Mouse (Mus musculus): Measurements from ENCODE around the gene 4930452B06Rik.
A peak's percentile ranks its signal among the peaks of the same experiment; 100 is the strongest.

The 4930452B06Rik gene

DNA sequence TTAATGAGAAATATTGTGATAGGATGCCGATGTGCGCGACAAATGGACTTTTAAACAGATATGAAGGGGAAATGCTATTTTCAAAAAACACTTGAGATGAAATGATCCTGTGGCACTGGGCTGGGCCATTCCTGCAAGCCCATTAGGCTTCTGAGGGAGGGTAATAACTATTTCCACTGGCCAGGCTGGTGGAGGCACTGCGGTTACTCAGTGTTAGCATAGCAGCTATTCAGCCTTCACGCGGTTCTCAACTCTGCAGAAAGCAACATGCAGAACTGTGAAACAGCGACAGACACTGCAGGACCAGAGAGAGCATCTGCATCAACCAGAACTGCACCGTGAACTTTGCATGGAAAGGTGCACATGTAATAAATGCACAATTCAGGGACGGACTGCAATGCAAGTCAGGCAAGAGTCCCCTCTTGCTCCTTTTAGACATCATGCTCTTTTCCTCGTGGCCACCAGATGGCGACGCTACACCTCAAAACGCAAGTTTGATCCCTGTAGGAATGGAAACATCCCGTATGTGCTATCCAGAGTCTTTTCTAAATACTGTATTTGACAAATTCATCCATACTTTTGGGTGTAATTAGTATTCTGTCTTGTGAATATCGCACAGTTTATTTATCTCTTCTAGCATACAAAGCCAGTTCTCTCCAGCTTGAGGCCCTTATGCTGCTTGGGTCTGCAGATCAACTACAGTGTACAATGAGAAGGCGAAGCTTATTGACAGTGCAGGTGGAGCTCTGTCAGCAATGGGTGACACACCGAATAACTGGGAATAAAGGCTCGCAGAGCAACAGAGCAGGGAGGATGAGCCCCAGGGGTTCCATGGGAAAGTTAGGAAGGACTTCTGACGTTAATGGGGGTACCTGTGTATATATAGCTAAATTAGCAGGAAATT is 205.6 kb downstream of the 4930452B06Rik start:
- TF ChIP-seq CTCF (conservative IDR thresholded peaks at IDR 0.05; ENCODE audit: low read length) (peak; percentile 59), NANOG (IDR thresholded peaks at IDR 0.05; ENCODE audit: borderline replicate concordance, low read length) (no peak)
- peaks cover 33% of the 10 kb centered on the region for H3K4me1 ChIP-seq (replicated peaks; ENCODE audit: low read depth, low read length)
- peak overlapping the region; percentile 49; the same call in 1 of the 2 replicates for H3K4me3 ChIP-seq (replicated peaks; ENCODE audit: low read length)
- no peaks in the 10 kb centered on the region for H3K36me3 ChIP-seq (ENCODE audit: insufficient read depth, low read length)
- no peaks in the 10 kb centered on the region for H3K9me3 ChIP-seq (ENCODE audit: low read length)
- no peaks in the 10 kb centered on the region for H3K27me3 ChIP-seq (ENCODE audit: insufficient read depth, low read length)

DNA sequence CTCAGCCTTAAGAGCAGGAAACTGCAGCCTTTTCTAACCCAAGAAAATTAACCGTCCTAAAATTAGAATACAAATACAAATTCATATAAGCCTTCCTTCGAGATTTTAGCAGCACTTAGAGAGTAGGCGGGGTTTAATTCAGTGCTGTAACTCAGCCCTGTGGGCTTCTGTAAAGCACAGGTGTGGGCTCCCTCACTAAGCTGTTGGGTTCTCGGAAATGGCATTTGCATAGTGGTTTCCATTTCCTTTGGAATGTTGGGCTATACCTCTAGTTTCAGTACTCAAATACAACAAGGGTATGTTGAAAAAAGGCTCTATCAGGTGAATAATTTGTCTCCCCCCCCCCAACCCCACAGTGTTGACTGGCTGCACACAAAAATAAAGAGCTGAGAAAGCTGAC is 206.3 kb downstream of the 4930452B06Rik start:
- TF ChIP-seq CTCF (conservative IDR thresholded peaks at IDR 0.05; ENCODE audit: low read length) (no peak), NANOG (IDR thresholded peaks at IDR 0.05; ENCODE audit: borderline replicate concordance, low read length) (no peak), POU5F1 (IDR thresholded peaks at IDR 0.05; ENCODE audit: borderline replicate concordance, low read length) (no peak)
- peak overlapping the region; percentile 49; the same call in 1 of the 2 replicates for H3K4me3 ChIP-seq (replicated peaks; ENCODE audit: low read length)
- no peaks in the 10 kb centered on the region for H3K9me3 ChIP-seq (ENCODE audit: low read length)
- H3K27me3 ChIP-seq (ENCODE audit: insufficient read depth, low read length), result no peaks in the 10 kb centered on the region
- no peaks in the 10 kb centered on the region for H3K36me3 ChIP-seq (ENCODE audit: insufficient read depth, low read length)
- peaks cover 33% of the 10 kb centered on the region for H3K4me1 ChIP-seq (replicated peaks; ENCODE audit: low read depth, low read length)

GRCm38 (mm10) chr14:8451117-8451516 is 214.9 kb downstream of the 4930452B06Rik start:
- no peak for TF ChIP-seq CTCF (conservative IDR thresholded peaks at IDR 0.05; ENCODE audit: low read length)
- TF ChIP-seq POU5F1 (IDR thresholded peaks at IDR 0.05; ENCODE audit: borderline replicate concordance, low read length), result no peak
- TF ChIP-seq NANOG (IDR thresholded peaks at IDR 0.05; ENCODE audit: borderline replicate concordance, low read length), result no peak
- no peaks in the 10 kb centered on the region for H3K36me3 ChIP-seq (ENCODE audit: insufficient read depth, low read length)
- no peaks in the 10 kb centered on the region for H3K4me1 ChIP-seq (replicated peaks; ENCODE audit: low read depth, low read length)
- H3K27me3 ChIP-seq (ENCODE audit: insufficient read depth, low read length), result no peaks in the 10 kb centered on the region
- no peak overlapping the region for H3K4me3 ChIP-seq (replicated peaks; ENCODE audit: low read length)
- H3K9me3 ChIP-seq (ENCODE audit: low read length), result peaks cover 24% of the 10 kb centered on the region

DNA sequence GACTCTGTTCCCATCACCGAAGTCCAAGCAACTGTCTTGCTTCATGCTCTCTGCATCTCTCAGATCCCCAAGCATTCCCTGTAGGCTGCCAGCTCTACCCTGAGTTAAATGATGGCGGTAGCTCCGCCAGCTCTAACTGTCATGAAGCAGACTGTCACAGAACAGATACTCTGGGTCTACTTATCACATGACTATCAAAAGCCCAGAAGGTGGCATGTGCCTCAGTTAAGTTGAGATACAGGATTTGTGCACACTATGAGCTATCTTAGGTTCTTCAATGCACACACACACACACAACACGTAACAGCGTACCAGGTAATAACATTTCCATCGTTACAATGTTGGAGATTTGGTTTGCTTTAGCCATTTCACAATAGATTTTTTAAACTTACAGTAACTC is 215.7 kb downstream of the 4930452B06Rik start:
- TF ChIP-seq POU5F1 (IDR thresholded peaks at IDR 0.05; ENCODE audit: borderline replicate concordance, low read length), result no peak
- peaks cover 24% of the 10 kb centered on the region for H3K9me3 ChIP-seq (ENCODE audit: low read length)
- H3K4me3 ChIP-seq (replicated peaks; ENCODE audit: low read length), result no peak overlapping the region
- no peaks in the 10 kb centered on the region for H3K36me3 ChIP-seq (ENCODE audit: insufficient read depth, low read length)
- H3K27me3 ChIP-seq (ENCODE audit: insufficient read depth, low read length), result no peaks in the 10 kb centered on the region
- no peaks in the 10 kb centered on the region for H3K4me1 ChIP-seq (replicated peaks; ENCODE audit: low read depth, low read length)

- Histone ChIP-seq H3K4me1 (replicated peaks; ENCODE audit: low read depth, low read length) (no peaks in the 10 kb centered on the region), H3K9me3 (ENCODE audit: low read length) (peaks cover 24% of the 10 kb centered on the region), H3K4me3 (replicated peaks; ENCODE audit: low read length) (no peak overlapping the region), H3K36me3 (ENCODE audit: insufficient read depth, low read length) (no peaks in the 10 kb centered on the region), H3K27me3 (ENCODE audit: insufficient read depth, low read length) (no peaks in the 10 kb centered on the region)
- TF ChIP-seq CTCF (conservative IDR thresholded peaks at IDR 0.05; ENCODE audit: low read length) (no peak), POU5F1 (IDR thresholded peaks at IDR 0.05; ENCODE audit: borderline replicate concordance, low read length) (no peak), NANOG (IDR thresholded peaks at IDR 0.05; ENCODE audit: borderline replicate concordance, low read length) (no peak)
Measured at GRCm38 (mm10) chr14:8449299-8449698, 216.7 kb downstream of the 4930452B06Rik start.

DNA sequence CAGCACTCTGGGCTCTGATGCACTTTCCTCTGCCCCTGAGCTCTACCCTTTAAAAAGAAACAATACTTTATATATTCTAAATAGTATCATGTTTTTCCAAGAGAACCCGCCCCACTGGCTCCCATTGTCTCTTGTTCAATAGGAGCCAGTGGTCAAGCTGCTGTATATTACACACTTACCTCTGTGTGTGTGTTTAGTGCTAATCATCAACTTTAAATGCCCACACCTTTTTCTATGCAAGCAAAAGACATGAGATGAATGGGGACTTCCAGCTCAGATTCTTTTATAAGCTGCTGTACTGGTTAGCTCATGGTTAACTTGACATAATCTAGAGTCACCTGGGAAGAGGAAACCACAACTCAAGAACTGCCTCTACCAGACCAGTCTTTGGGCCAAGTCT is 218.7 kb downstream of the 4930452B06Rik start:
- no peak for TF ChIP-seq NANOG (IDR thresholded peaks at IDR 0.05; ENCODE audit: borderline replicate concordance, low read length)
- TF ChIP-seq CTCF (conservative IDR thresholded peaks at IDR 0.05; ENCODE audit: low read length), result no peak
- TF ChIP-seq POU5F1 (IDR thresholded peaks at IDR 0.05; ENCODE audit: borderline replicate concordance, low read length), result no peak
- H3K4me3 ChIP-seq (replicated peaks; ENCODE audit: low read length), result no peak overlapping the region
- H3K4me1 ChIP-seq (replicated peaks; ENCODE audit: low read depth, low read length), result no peaks in the 10 kb centered on the region
- H3K9me3 ChIP-seq (ENCODE audit: low read length), result peaks cover 24% of the 10 kb centered on the region
- no peaks in the 10 kb centered on the region for H3K36me3 ChIP-seq (ENCODE audit: insufficient read depth, low read length)
- no peaks in the 10 kb centered on the region for H3K27me3 ChIP-seq (ENCODE audit: insufficient read depth, low read length)

DNA sequence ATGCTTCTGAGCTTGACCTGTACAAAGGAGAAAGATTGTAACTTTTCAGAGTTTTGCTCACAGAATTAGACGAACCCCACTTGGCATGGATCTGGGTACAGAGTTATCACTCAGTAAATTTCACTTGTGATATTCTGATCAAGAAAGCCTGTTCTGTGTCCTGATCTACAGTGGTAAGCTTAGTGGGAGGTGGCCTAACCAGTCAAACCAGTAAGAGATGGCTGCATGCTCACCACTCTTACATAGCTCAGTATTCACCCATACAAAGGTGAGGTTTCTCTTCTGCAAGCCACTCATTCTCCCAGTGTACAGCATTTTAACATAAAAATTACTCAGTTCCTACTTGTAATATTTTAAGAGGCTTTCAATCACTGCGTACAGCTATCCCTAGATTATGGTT is 221.7 kb downstream of the 4930452B06Rik start:
- no peaks in the 10 kb centered on the region for H3K27me3 ChIP-seq (ENCODE audit: insufficient read depth, low read length)
- no peak for TF ChIP-seq CTCF (conservative IDR thresholded peaks at IDR 0.05; ENCODE audit: low read length)
- no peak for TF ChIP-seq NANOG (IDR thresholded peaks at IDR 0.05; ENCODE audit: borderline replicate concordance, low read length)
- no peak for TF ChIP-seq POU5F1 (IDR thresholded peaks at IDR 0.05; ENCODE audit: borderline replicate concordance, low read length)
- H3K4me1 ChIP-seq (replicated peaks; ENCODE audit: low read depth, low read length), result no peaks in the 10 kb centered on the region
- H3K9me3 ChIP-seq (ENCODE audit: low read length), result peaks cover 24% of the 10 kb centered on the region
- no peaks in the 10 kb centered on the region for H3K36me3 ChIP-seq (ENCODE audit: insufficient read depth, low read length)
- H3K4me3 ChIP-seq (replicated peaks; ENCODE audit: low read length), result no peak overlapping the region

DNA sequence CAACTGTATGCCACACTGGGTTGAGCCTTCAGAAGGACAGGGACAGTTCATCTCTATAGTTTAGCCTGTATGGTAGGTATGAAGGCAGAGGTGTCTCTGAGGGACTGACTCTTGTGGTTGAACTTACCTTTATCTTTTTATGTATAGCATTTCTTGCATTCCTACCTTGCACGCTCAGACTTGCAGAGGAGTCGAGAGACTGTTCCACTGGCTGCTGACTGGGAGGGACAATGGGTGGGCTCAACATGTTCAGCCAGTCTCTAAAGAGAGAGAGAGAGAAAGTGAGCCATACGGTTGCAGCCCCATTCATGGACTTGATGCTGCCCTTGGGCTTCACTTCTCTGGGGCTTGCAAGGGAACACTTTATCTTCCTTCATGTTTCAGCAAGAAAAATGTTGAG is 223.3 kb downstream of the 4930452B06Rik start:
- Histone ChIP-seq H3K9me3 (ENCODE audit: low read length) (peaks cover 13% of the 10 kb centered on the region), H3K27me3 (ENCODE audit: insufficient read depth, low read length) (no peaks in the 10 kb centered on the region), H3K36me3 (ENCODE audit: insufficient read depth, low read length) (no peaks in the 10 kb centered on the region), H3K4me1 (replicated peaks; ENCODE audit: low read depth, low read length) (no peaks in the 10 kb centered on the region), H3K4me3 (replicated peaks; ENCODE audit: low read length) (no peak overlapping the region)
- TF ChIP-seq CTCF (conservative IDR thresholded peaks at IDR 0.05; ENCODE audit: low read length) (no peak), NANOG (IDR thresholded peaks at IDR 0.05; ENCODE audit: borderline replicate concordance, low read length) (no peak), POU5F1 (IDR thresholded peaks at IDR 0.05; ENCODE audit: borderline replicate concordance, low read length) (no peak)

- no peaks in the 10 kb centered on the region for H3K27me3 ChIP-seq (ENCODE audit: insufficient read depth, low read length)
- TF ChIP-seq CTCF (conservative IDR thresholded peaks at IDR 0.05; ENCODE audit: low read length), result no peak
- TF ChIP-seq NANOG (IDR thresholded peaks at IDR 0.05; ENCODE audit: borderline replicate concordance, low read length), result no peak
- TF ChIP-seq POU5F1 (IDR thresholded peaks at IDR 0.05; ENCODE audit: borderline replicate concordance, low read length), result no peak
- H3K4me1 ChIP-seq (replicated peaks; ENCODE audit: low read depth, low read length), result no peaks in the 10 kb centered on the region
- no peak overlapping the region for H3K4me3 ChIP-seq (replicated peaks; ENCODE audit: low read length)
- no peaks in the 10 kb centered on the region for H3K36me3 ChIP-seq (ENCODE audit: insufficient read depth, low read length)
- H3K9me3 ChIP-seq (ENCODE audit: low read length), result peaks cover 2% of the 10 kb centered on the region
Measured at GRCm38 (mm10) chr14:8441623-8442022, 224.4 kb downstream of the 4930452B06Rik start.

Measured in E14TG2a.4 (cell line).